Mouse (Mus musculus) embryonic facial prominence, embryonic 14.5 days (tissue): ENCODE measurements around the gene Naglu. TPM values are rescaled to one million over a fixed set of nuclear protein-coding genes. Genes with fewer than 3 reads are reported as not detected.

Experiments
- ATAC-seq: fragments of 200-750 bp; cut with Nextera tagmentation; 2 replicates; pipeline ENCODE4 v1.8.0; 2017; ENCODE audit warnings: low read depth, moderate number of reproducible peaks, moderate TSS enrichment
- DNase-seq: peaks from one replicate; pipeline ENCODE4 v3.0.0-alpha.2; 2015; ENCODE audit warnings: low spot score
- H3K27ac ChIP-seq: fragments of 300-500 bp; sonication (generic); replicated peaks from 2 replicates; pipeline ENCODE4 v1.5.1; 2014; ENCODE audit warnings: low read depth, mild to moderate bottlenecking, low read length, moderate library complexity
- H3K27me3 ChIP-seq: fragments of 300-500 bp; sonication (generic); replicated peaks from 2 replicates; pipeline ENCODE4 v1.6.1; 2014; ENCODE audit warnings: low read length; ENCODE audit not compliant: control insufficient read depth, insufficient read depth
- H3K36me3 ChIP-seq: fragments of 300-500 bp; sonication (generic); 2 replicates; pipeline ENCODE4 v1.6.1; 2014; ENCODE audit warnings: low read length, mixed read lengths; ENCODE audit not compliant: control insufficient read depth, insufficient read depth
- H3K4me1 ChIP-seq: fragments of 300-500 bp; sonication (generic); 2 replicates; pipeline ENCODE4 v1.6.1; 2014; ENCODE audit warnings: antibody characterized with exemption, low read length; ENCODE audit not compliant: control insufficient read depth, insufficient read depth
- H3K4me2 ChIP-seq: fragments of 300-500 bp; sonication (generic); 2 replicates; pipeline ENCODE4 v1.6.1; 2014; ENCODE audit warnings: low read depth, mild to moderate bottlenecking, low read length, moderate library complexity, mixed read lengths
- H3K4me3 ChIP-seq: fragments of 300-500 bp; sonication (generic); 2 replicates; pipeline ENCODE4 v1.5.1; 2014; ENCODE audit warnings: low read depth, mild to moderate bottlenecking, low read length
- H3K9ac ChIP-seq: fragments of 300-500 bp; sonication (generic); 2 replicates; pipeline ENCODE4 v1.6.1; 2014; ENCODE audit warnings: low read depth, mild to moderate bottlenecking, low read length, moderate library complexity, mixed read lengths
- H3K9me3 ChIP-seq: fragments of 300-500 bp; sonication (generic); 2 replicates; pipeline ENCODE4 v1.6.1; 2016; ENCODE audit warnings: low read length; ENCODE audit not compliant: control insufficient read depth
- WGBS: fragments of 180-500 bp; shearing (Covaris S2); extraction: QIAGEN DNeasy Blood & Tissue Kit; methylation state at CpG from one replicate; pipeline ENCODE4 v1.1.7; 2014; 5-methylcytosine and 5-hydroxymethylcytosine counted together
- polyA plus RNA-seq: library from polyadenylated mRNA; unstranded; fragments of >200 nt; fragmentation: Nextera tagmentation; extraction: Ambion mirVana; gene quantifications from 2 replicates; pipeline ENCODE4 v1.2.1, GENCODE M21; 2014

Naglu gene
- polyA plus RNA-seq, 1 experiment from 2014 or later = 13.9 TPM

GRCm38 (mm10) chr11:101094930-101095313 lies 25.1 kb downstream of the Naglu start:
- H3K27me3 ChIP-seq = no peaks in the 10 kb centered on the region
- H3K4me3 ChIP-seq = peak overlapping the region; percentile 66
- WGBS = 0% methylated on average over 16 of the region's 18 CpGs
- peak overlapping the region; percentile 96 for H3K4me2 ChIP-seq
- H3K36me3 ChIP-seq = peaks cover 72% of the 10 kb centered on the region
- H3K4me1 ChIP-seq = no peaks in the 10 kb centered on the region
- H3K27ac ChIP-seq = 0 out of 2 replicates have a peak overlapping the region, but pooled peaks have one; percentile 33
- H3K9ac ChIP-seq = peak overlapping the region; percentile 71
- ATAC-seq (peak; percentile 27), DNase-seq (no peak)
- H3K9me3 ChIP-seq = no peaks in the 10 kb centered on the region

- Histone ChIP-seq H3K27ac (peak within 1 kb of the TSS; percentile 80), H3K4me1 (no peaks in the 10 kb centered on the region), H3K4me2 (peak within 1 kb of the TSS; percentile 96), H3K27me3 (no peaks in the 10 kb centered on the region), H3K9me3 (no peaks in the 10 kb centered on the region), H3K36me3 (peaks cover 72% of the 10 kb centered on the region), H3K4me3 (peak within 1 kb of the TSS; percentile 66), H3K9ac (peak within 1 kb of the TSS; percentile 71)
- DNase-seq = peak; percentile 98
- peak; percentile 95 for ATAC-seq
- WGBS = 1% methylated on average over 43 of the region's 43 CpGs
Measured at GRCm38 (mm10) chr11:101095314-101096024, 25.7 kb downstream of the Naglu start, which contains the start of gene Psmc3ip. TSS of gene Psmc3ip (minus strand) at chr11:101095436.

- peaks cover 72% of the 10 kb centered on the region for H3K36me3 ChIP-seq
- no peak overlapping the region for H3K9ac ChIP-seq
- H3K4me3 ChIP-seq = no peak overlapping the region
- no peak overlapping the region for H3K4me2 ChIP-seq
- no peak overlapping the region for H3K27ac ChIP-seq
- no peaks in the 10 kb centered on the region for H3K9me3 ChIP-seq
- no peaks in the 10 kb centered on the region for H3K27me3 ChIP-seq
- ATAC-seq (no peak), DNase-seq (no peak)
- H3K4me1 ChIP-seq = no peaks in the 10 kb centered on the region
- 88% methylated on average over 8 of the region's 8 CpGs for whole genome bisulfite sequencing
Measured at GRCm38 (mm10) chr11:101098231-101098630, 28.4 kb downstream of the Naglu start.

GRCm38 (mm10) chr11:101103011-101103410 lies 33.2 kb downstream of the Naglu start:
- Histone ChIP-seq H3K9me3 (no peaks in the 10 kb centered on the region), H3K4me3 (no peak overlapping the region), H3K4me1 (no peaks in the 10 kb centered on the region), H3K9ac (no peak overlapping the region), H3K27me3 (no peaks in the 10 kb centered on the region), H3K36me3 (peaks cover 83% of the 10 kb centered on the region), H3K4me2 (no peak overlapping the region), H3K27ac (peak overlapping the region; percentile 63; the same call in 1 of the 2 replicates)
- 73% methylated on average over 5 of the region's 5 CpGs for WGBS
- ATAC-seq (peak; percentile 60; the same call in 1 of the 2 replicates), DNase-seq (peak; percentile 81)

- Histone ChIP-seq H3K27me3 (no peaks in the 10 kb centered on the region), H3K27ac (no peak overlapping the region), H3K4me2 (no peak overlapping the region), H3K9ac (no peak overlapping the region), H3K4me1 (no peaks in the 10 kb centered on the region), H3K9me3 (no peaks in the 10 kb centered on the region), H3K4me3 (no peak overlapping the region), H3K36me3 (peaks cover 24% of the 10 kb centered on the region; the same call in 1 of the 2 replicates)
- DNase-seq (no peak), ATAC-seq (no peak)
- WGBS = 75% methylated on average over 4 of the region's 4 CpGs
Measured at GRCm38 (mm10) chr11:101109351-101109750, 39.5 kb downstream of the Naglu start.

GRCm38 (mm10) chr11:101110708-101111107 lies 40.9 kb downstream of the Naglu start:
- Histone ChIP-seq H3K4me1 (no peaks in the 10 kb centered on the region), H3K27ac (no peak overlapping the region), H3K27me3 (no peaks in the 10 kb centered on the region), H3K4me3 (no peak overlapping the region), H3K9me3 (no peaks in the 10 kb centered on the region), H3K36me3 (peaks cover 13% of the 10 kb centered on the region; the same call in 1 of the 2 replicates), H3K4me2 (no peak overlapping the region), H3K9ac (no peak overlapping the region)
- DNase-seq (no peak), ATAC-seq (no peak)
- 61% methylated on average over 5 of the region's 5 CpGs for WGBS

- Histone ChIP-seq H3K27me3 (no peaks in the 10 kb centered on the region), H3K9me3 (no peaks in the 10 kb centered on the region), H3K9ac (no peak overlapping the region), H3K4me2 (no peak overlapping the region), H3K4me3 (no peak overlapping the region), H3K4me1 (no peaks in the 10 kb centered on the region), H3K27ac (no peak overlapping the region), H3K36me3 (peaks cover 9% of the 10 kb centered on the region; the same call in 1 of the 2 replicates)
- WGBS = 87% methylated on average over 4 of the region's 4 CpGs
- ATAC-seq (no peak), DNase-seq (no peak)
Measured at GRCm38 (mm10) chr11:101111178-101111577, 41.4 kb downstream of the Naglu start.

GRCm38 (mm10) chr11:101112186-101112585 lies 42.4 kb downstream of the Naglu start:
- Histone ChIP-seq H3K9me3 (no peaks in the 10 kb centered on the region), H3K9ac (no peak overlapping the region), H3K4me3 (no peak overlapping the region), H3K27ac (no peak overlapping the region), H3K36me3 (peaks cover 16% of the 10 kb centered on the region; the same call in 1 of the 2 replicates), H3K4me2 (no peak overlapping the region), H3K27me3 (no peaks in the 10 kb centered on the region), H3K4me1 (no peaks in the 10 kb centered on the region)
- 90% methylated on average over 3 of the region's 3 CpGs for WGBS
- DNase-seq (no peak), ATAC-seq (no peak)

GRCm38 (mm10) chr11:101115564-101115963 lies 45.8 kb downstream of the Naglu start:
- H3K9me3 ChIP-seq = no peaks in the 10 kb centered on the region
- ATAC-seq (no peak), DNase-seq (peak; percentile 32)
- H3K36me3 ChIP-seq = peaks cover 7% of the 10 kb centered on the region; the same call in 1 of the 2 replicates
- H3K9ac ChIP-seq = no peak overlapping the region
- H3K4me1 ChIP-seq = peaks cover 12% of the 10 kb centered on the region
- WGBS = 75% methylated on average over 2 of the region's 2 CpGs
- H3K4me2 ChIP-seq = no peak overlapping the region
- 0 out of 2 replicates have a peak overlapping the region, but pooled peaks have one; percentile 18 for H3K27ac ChIP-seq
- no peaks in the 10 kb centered on the region for H3K27me3 ChIP-seq
- H3K4me3 ChIP-seq = no peak overlapping the region
